Mouse (Mus musculus) liver (tissue): Measurements from ENCODE around the gene Gm43518.

ENCODE experiments used
- DNase-seq: peaks from one replicate; pipeline ENCODE4 v3.0.0-alpha.2; 2020; ENCODE audit warnings: mixed read lengths

Gene Gm43518

GRCm38 (mm10) chr5:123979221-123979979 lies 52.2 kb downstream of the Gm43518 start:
- DNase-seq: no peak

DNA sequence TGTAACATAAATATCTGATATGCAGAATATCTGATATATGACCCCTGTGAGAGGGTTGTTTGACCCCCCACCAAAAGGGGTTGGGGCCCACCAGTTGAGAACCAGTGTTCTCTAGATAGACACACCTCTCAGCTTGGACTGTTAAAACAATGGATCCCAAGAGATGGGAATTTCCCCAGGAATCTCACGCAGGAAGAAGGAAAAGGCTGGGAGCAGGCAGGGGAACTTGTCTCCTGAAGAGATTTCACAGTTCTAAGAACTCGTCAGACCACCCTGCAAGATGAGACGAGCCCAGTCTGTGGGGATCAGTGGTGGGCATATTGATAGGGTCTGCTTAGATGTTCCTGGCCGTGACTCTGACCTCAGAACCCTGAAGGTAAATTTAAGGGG lies 52.8 kb downstream of the Gm43518 start:
- DNase-seq: no peak

DNA sequence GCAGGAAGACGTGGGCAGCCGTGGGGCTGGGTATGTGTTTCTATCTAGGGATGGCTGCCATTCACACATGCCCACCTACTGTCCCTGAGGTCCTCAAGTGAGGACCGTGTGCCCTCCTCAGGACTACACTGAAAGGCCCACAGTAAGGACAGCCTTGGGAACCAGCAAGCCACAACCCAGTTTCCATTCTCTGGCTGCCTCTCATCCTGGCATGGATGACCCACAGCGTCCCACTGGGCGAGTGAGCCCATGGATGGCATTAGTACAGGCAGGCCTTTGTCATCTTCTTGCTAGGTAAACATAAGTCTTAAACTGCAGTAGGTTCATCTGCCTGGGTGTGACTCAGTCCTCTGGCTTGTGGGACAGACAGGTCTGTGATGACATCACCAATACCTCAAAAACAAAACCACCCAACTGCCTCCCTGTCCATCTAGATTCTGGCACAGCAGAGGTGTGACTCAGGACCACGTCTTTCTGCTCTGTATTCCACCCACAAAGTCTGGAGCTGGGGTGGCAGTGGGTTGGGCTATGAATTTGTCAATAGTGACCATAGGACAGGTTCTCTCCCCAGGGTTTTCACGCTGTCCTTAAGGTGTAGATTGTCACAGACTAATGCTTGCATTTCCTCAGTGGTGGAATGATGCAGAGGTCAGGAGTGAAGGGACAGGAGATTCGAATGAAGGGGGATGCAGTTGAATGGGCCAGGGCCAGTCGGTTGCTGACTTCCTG lies 53.5 kb downstream of the Gm43518 start:
- DNase-seq: no peak

GRCm38 (mm10) chr5:123981250-123981554 lies 54.0 kb downstream of the Gm43518 start:
- no peak for DNase-seq

GRCm38 (mm10) chr5:123982838-123983237 lies 55.6 kb downstream of the Gm43518 start:
- no peak for DNase-seq

- no peak for DNase-seq
Measured at GRCm38 (mm10) chr5:123985434-123985833, 58.2 kb downstream of the Gm43518 start.

- DNase-seq: no peak
Measured at GRCm38 (mm10) chr5:123986925-123987324, 59.7 kb downstream of the Gm43518 start.

- DNase-seq: no peak
Measured at GRCm38 (mm10) chr5:123987511-123987910, 60.3 kb downstream of the Gm43518 start.
